Mouse (Mus musculus) thymus, adult 2 months (tissue): ENCODE results near the gene Kcnab3. TPM values are rescaled to one million over a fixed set of nuclear protein-coding genes. Genes with fewer than 3 reads are reported as not detected.

Source experiments
- DNase-seq: peaks from one replicate; pipeline ENCODE4 v3.0.0; 2021
- H3K27ac ChIP-seq: fragments of 200-500 bp; 2 replicates; pipeline ENCODE4 v1.5.1; 2012; ENCODE audit warnings: low read length, control low read depth; ENCODE audit not compliant: control insufficient read depth, insufficient read depth
- H3K27me3 ChIP-seq: fragments of 200-500 bp; 2 replicates; pipeline ENCODE4 v1.6.1; 2012; ENCODE audit warnings: mild to moderate bottlenecking, low read length, moderate library complexity, mixed read lengths; ENCODE audit not compliant: control insufficient read depth, insufficient read depth
- H3K36me3 ChIP-seq: fragments of 200-500 bp; 2 replicates; pipeline ENCODE4 v1.6.1; 2012; ENCODE audit warnings: mild to moderate bottlenecking, low read length, moderate library complexity; ENCODE audit not compliant: control insufficient read depth, insufficient read depth
- H3K4me1 ChIP-seq: fragments of 200-500 bp; replicated peaks from 2 replicates; pipeline ENCODE4 v1.6.1; 2012; ENCODE audit warnings: low read length; ENCODE audit not compliant: control insufficient read depth, insufficient read depth
- H3K4me3 ChIP-seq: fragments of 200-500 bp; 2 replicates; pipeline ENCODE4 v1.5.1; 2012; ENCODE audit warnings: mild to moderate bottlenecking, low read length, control low read depth, moderate library complexity; ENCODE audit not compliant: control insufficient read depth, insufficient read depth
- CTCF ChIP-seq: fragments of 200-500 bp; IDR thresholded peaks from 2 replicates; pipeline ENCODE4 v1.5.1; 2012; ENCODE audit warnings: mild to moderate bottlenecking, control low read depth, low read length, moderate library complexity, borderline replicate concordance; ENCODE audit not compliant: control insufficient read depth, poor library complexity, insufficient read depth; ENCODE audit errors: extremely low read depth
- POLR2A ChIP-seq: fragments of 200-500 bp; IDR thresholded peaks from 2 replicates; pipeline ENCODE4 v1.6.1; 2012; ENCODE audit warnings: mild to moderate bottlenecking, low read length, control low read depth, moderate library complexity; ENCODE audit not compliant: control insufficient read depth, poor library complexity, insufficient read depth; ENCODE audit errors: extremely low read depth
- WGBS: fragments of 180-500 bp; shearing (Covaris S2); methylation state at CpG from one replicate; pipeline ENCODE4 v1.1.7; 2018; 5-methylcytosine and 5-hydroxymethylcytosine counted together
- polyA plus RNA-seq: library from polyadenylated mRNA; depleted of rRNA; stranded (reverse); fragments of >200 nt; gene quantifications from 2 replicates; pipeline ENCODE4 v1.2.3, GENCODE M21; 2012

Kcnab3 gene
- polyA plus RNA-seq, 1 experiment: 2.9 TPM

GRCm38 (mm10) chr11:69322693-69323471, 3.2 kb upstream of the Kcnab3 start:
- Histone ChIP-seq H3K27ac (peak overlapping the region; percentile 85), H3K4me1 (peaks cover 41% of the 10 kb centered on the region), H3K4me3 (peak overlapping the region; percentile 78), H3K27me3 (no peaks in the 10 kb centered on the region), H3K36me3 (0 out of 2 replicates have a peak, but pooled peaks cover 5% of the 10 kb centered on the region)
- TF ChIP-seq CTCF (no peak), POLR2A (no peak)
- no peak for DNase-seq
- WGBS: 9% methylated on average over 18 of the region's 18 CpGs

- under 1% methylated on average over 30 of the region's 30 CpGs for WGBS
- peaks cover 41% of the 10 kb centered on the region for H3K4me1 ChIP-seq
- peak within 1 kb of the TSS; percentile 85 for H3K27ac ChIP-seq
- peak; percentile 99 for DNase-seq
- no peaks in the 10 kb centered on the region for H3K27me3 ChIP-seq
- H3K36me3 ChIP-seq: 0 out of 2 replicates have a peak, but pooled peaks cover 2% of the 10 kb centered on the region
- peak within 1 kb of the TSS; percentile 78 for H3K4me3 ChIP-seq
- TF ChIP-seq POLR2A (peak; percentile 95), CTCF (peak; percentile 81)
Observed at GRCm38 (mm10) chr11:69323667-69324111, 2.4 kb upstream of the Kcnab3 start, which contains the start of the genes Cntrob and Trappc1. Gene Cntrob, minus strand, starts transcription at chr11:69323775. Gene Trappc1, plus strand, starts transcription at chr11:69323980.

- WGBS: 94% methylated on average over 6 of the region's 6 CpGs
- no peak overlapping the region for H3K4me3 ChIP-seq
Observed at GRCm38 (mm10) chr11:69324749-69325148, 1.3 kb upstream of the Kcnab3 start.

GRCm38 (mm10) chr11:69326408-69327156, 524 bp downstream of the Kcnab3 start:
- Histone ChIP-seq H3K4me1 (peaks cover 41% of the 10 kb centered on the region), H3K27me3 (no peaks in the 10 kb centered on the region), H3K4me3 (peak overlapping the region; percentile 56), H3K27ac (no peak overlapping the region), H3K36me3 (no peaks in the 10 kb centered on the region)
- WGBS: 3% methylated on average over 45 of the region's 45 CpGs
- TF ChIP-seq POLR2A (no peak), CTCF (no peak)
- no peak for DNase-seq

More at GRCm38 (mm10) chr11:69324749-69325148, 1.3 kb upstream of the Kcnab3 start:
- H3K36me3 ChIP-seq: no peaks in the 10 kb centered on the region
- TF ChIP-seq CTCF: no peak
- TF ChIP-seq POLR2A: no peak
- no peaks in the 10 kb centered on the region for H3K27me3 ChIP-seq
- DNase-seq: no peak
- H3K27ac ChIP-seq: no peak overlapping the region
- peaks cover 39% of the 10 kb centered on the region for H3K4me1 ChIP-seq

GRCm38 (mm10) chr11:69327157-69327442, 1.0 kb downstream of the Kcnab3 start:
- Histone ChIP-seq H3K4me3 (no peak overlapping the region), H3K36me3 (no peaks in the 10 kb centered on the region), H3K4me1 (peaks cover 39% of the 10 kb centered on the region), H3K27me3 (no peaks in the 10 kb centered on the region), H3K27ac (no peak overlapping the region)
- no peak for DNase-seq
- TF ChIP-seq POLR2A: no peak
- no peak for TF ChIP-seq CTCF
- 60% methylated on average over 9 of the region's 9 CpGs for WGBS

GRCm38 (mm10) chr11:69327648-69328047, 1.6 kb downstream of the Kcnab3 start:
- no peak for DNase-seq
- Histone ChIP-seq H3K4me3 (no peak overlapping the region), H3K27ac (no peak overlapping the region), H3K4me1 (peaks cover 39% of the 10 kb centered on the region), H3K36me3 (no peaks in the 10 kb centered on the region), H3K27me3 (no peaks in the 10 kb centered on the region)
- no peak for TF ChIP-seq CTCF
- no peak for TF ChIP-seq POLR2A
- WGBS: 32% methylated on average over 6 of the region's 6 CpGs
